Mouse (Mus musculus): ENCODE measurements around the gene Mboat1.

Mboat1 gene

DNA sequence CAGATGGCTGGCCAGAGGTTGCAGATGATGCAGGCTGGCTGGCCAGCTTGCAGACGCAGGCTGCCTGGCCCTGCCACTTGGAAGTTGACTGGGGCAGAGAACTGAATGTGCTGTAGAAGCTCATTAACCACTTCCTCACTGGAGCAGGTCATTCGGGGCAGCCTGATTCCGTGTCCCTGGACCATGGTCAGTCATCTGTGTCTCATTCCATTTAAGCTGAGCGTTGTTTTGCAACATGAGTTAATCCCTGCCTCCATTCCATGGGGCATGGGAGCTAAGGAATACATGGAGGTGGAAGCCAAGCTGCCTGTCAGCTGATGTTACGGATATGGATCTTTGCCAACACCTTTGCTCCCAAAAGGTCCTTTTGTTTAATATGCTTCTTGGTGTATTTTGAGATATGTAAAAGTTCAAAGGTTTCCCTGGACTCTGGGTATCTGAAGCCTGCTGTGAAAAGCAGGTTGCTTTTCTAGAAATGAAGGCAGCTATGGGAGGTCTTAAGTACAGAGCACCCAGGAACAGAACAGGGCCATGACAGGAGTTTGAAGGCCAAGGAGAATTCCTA is 114.1 kb downstream of the Mboat1 start:
- DNase-seq (ENCODE audit: low read depth, low spot score) = no peak

GRCm38 (mm10) chr13:30251431-30251830 is 115.1 kb downstream of the Mboat1 start:
- no peak for DNase-seq (ENCODE audit: low read depth, low spot score)

DNA sequence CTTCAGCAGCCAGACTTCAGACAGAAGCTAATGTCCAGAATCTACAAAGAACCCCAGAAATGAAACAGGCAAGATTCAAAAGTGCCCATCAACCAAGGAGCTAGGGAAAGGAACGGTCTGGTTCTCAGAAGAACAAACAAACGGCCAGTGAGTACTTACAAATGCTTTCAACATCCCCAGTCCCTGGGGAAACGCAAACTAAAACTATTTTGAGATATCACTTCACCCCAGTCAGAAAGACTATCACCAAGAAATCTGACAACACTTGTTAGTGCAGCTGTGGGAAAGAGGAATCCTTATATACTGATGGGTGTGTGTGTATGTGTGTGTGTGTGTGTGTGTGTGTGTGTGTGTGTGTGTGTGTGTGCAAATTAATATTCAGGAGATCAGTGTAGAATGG is 116.4 kb downstream of the Mboat1 start:
- DNase-seq (ENCODE audit: low read depth, low spot score) = no peak

DNA sequence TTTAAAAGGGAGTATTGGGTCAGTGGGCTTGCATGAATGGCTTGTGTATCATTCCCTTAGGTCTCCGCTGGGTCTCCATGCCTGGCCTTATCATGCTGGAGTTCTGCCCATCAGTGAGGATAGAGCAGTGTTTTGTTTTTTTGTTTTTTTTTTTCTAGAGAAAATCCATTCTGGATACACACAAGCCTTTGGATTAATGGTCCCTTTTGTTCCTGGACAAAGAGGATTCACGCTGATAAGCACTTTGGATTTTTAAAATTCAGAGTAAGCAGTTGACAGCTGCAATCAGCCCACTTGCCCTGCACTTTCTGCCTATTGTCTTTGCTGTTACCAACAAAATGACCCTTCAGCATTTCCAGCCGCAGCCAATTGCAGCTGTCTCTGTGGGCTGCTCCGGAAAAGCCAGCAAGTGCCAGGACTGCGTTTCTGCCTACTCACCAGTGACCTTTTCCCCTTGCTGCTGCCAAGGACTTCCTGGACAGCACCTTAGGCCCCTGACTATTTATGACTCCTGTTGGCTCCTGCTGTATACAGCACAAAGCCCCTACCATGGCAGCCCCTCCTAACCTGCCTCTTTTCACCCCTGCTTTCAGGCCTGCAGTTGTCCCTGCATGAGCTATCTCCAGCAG is 117.5 kb downstream of the Mboat1 start:
- no peak for DNase-seq (ENCODE audit: low read depth, low spot score)

GRCm38 (mm10) chr13:30254421-30254820 is 118.1 kb downstream of the Mboat1 start:
- no peak for DNase-seq (ENCODE audit: low read depth, low spot score)

GRCm38 (mm10) chr13:30258802-30259201 is 122.5 kb downstream of the Mboat1 start:
- DNase-seq (ENCODE audit: low read depth, low spot score) = no peak

DNA sequence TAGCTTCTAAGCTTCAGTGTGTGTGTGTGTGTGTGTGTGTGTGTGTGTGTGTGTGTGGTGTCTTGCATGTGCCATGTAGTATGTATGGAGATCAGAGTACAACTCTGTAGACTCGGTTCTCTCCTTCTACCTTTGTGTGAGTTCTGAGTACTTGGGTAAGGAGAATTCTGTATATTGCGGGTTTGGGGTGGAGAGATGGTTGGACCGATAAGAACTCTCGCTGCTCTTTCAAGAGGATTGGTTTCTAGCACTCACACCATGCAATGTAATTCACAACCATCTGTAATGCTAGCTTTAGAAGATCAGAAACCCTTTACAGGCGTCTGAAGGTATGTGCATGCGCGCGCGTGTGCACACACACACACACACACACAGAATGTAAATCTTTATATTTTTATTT is 123.0 kb downstream of the Mboat1 start:
- no peak for DNase-seq (ENCODE audit: low read depth, low spot score)

- peak; percentile 43 for DNase-seq (ENCODE audit: low read depth, low spot score)
Measured at GRCm38 (mm10) chr13:30259912-30260560, 123.7 kb downstream of the Mboat1 start.

DNA sequence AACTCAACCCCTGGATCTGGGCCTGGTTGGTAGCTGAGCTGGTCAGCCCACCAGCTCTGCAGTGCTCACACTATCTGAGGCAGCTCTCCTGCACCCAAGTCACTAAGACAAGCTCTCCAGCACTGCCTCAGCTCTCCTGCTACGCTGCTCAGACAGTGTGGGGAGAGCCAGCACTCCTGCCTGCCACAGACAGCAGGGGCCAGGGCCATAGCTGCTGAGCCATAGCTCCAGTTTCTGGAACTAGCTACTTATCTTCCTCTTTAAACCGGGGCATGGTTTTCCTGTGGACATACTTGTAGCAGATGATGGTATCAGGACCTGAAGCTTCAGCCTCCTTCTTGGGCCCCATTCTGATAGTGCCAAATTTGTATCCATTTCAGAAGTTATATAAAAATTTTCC is 127.4 kb downstream of the Mboat1 start:
- no peak for DNase-seq (ENCODE audit: low read depth, low spot score)

DNA sequence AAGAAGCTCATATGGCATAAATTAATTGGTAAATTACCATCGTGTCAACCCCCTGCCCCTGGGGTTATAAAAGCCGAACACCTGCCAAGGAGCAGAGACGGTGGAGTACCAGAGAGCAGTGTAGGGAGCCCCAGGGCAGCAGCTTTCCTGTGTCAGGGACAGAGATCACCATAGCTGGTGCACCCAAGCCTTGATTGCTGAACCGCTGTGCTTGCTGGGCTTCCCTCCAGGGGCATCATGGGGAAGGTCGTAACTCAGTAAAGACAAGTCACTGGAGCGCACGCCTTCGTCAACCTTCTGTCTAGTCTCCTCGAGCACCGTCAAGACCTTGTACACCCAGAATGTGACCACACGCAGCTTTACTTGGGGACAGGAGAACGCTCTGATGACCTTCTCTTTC is 128.0 kb downstream of the Mboat1 start:
- DNase-seq (ENCODE audit: low read depth, low spot score) = no peak

DNA sequence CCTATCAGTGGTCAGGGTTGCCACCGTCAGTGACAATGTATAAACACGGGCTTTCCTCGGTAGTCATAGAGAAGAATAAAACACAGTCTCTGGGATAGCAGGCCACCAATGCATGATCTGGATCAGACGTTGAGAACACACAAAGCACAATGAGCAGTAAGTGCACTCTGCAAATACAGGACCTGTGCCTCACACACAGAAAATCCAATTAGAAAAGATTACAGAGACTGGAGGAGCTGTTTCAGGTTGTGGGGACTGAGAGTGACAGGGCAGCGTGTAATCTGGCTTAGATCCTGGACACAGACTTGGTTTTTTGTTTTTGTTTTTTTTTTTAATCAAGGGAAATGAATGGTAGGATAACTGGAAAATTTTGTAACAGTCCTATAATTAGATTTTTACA is 128.5 kb downstream of the Mboat1 start:
- DNase-seq (ENCODE audit: low read depth, low spot score) = no peak

GRCm38 (mm10) chr13:30266036-30266435 is 129.7 kb downstream of the Mboat1 start:
- no peak for DNase-seq (ENCODE audit: low read depth, low spot score)

- DNase-seq (ENCODE audit: low read depth, low spot score) = no peak
Measured at GRCm38 (mm10) chr13:30272040-30272686, 135.9 kb downstream of the Mboat1 start.

Data from brain, embryonic 18.5 days (tissue).